Mouse (Mus musculus) heart, embryonic 10.5 days (tissue): Measurements from ENCODE around the gene D430042O09Rik. TPM values are rescaled to one million over a fixed set of nuclear protein-coding genes. Genes with fewer than 3 reads are reported as not detected.

ENCODE experiments used
- DNase-seq: peaks from one replicate; pipeline ENCODE4 v3.0.0-alpha.2; 2017; ENCODE audit warnings: low spot score
- H3K27ac ChIP-seq: fragments of 300-500 bp; sonication (generic); 2 replicates; pipeline ENCODE4 v1.5.1; 2016; ENCODE audit warnings: mild to moderate bottlenecking
- H3K27me3 ChIP-seq: fragments of 300-500 bp; sonication (generic); 2 replicates; pipeline ENCODE4 v1.6.1; 2016; ENCODE audit warnings: mild to moderate bottlenecking; ENCODE audit not compliant: poor library complexity, insufficient read depth, severe bottlenecking
- H3K36me3 ChIP-seq: fragments of 300-500 bp; sonication (generic); 2 replicates; pipeline ENCODE4 v1.6.1; 2016; ENCODE audit warnings: mild to moderate bottlenecking, moderate library complexity
- H3K4me1 ChIP-seq: fragments of 300-500 bp; sonication (generic); 2 replicates; pipeline ENCODE4 v1.6.1; 2016; ENCODE audit warnings: mild to moderate bottlenecking
- H3K4me3 ChIP-seq: fragments of 300-500 bp; sonication (generic); 2 replicates; pipeline ENCODE4 v1.5.1; 2016; ENCODE audit warnings: mild to moderate bottlenecking, moderate library complexity
- H3K9me3 ChIP-seq: fragments of 300-500 bp; sonication (generic); 2 replicates; pipeline ENCODE4 v1.6.1; 2016; ENCODE audit warnings: mild to moderate bottlenecking, moderate library complexity
- WGBS: fragments of 180-500 bp; shearing (Covaris S2); methylation state at CpG from one replicate; pipeline ENCODE4 v1.1.7; 2016; 5-methylcytosine and 5-hydroxymethylcytosine counted together
- polyA plus RNA-seq: library from polyadenylated mRNA; unstranded; fragments of >200 nt; fragmentation: Nextera tagmentation; extraction: Ambion mirVana; gene quantifications from 2 replicates; pipeline ENCODE4 v1.2.1, GENCODE M21; 2016

The D430042O09Rik gene
- polyA plus RNA-seq, 1 experiment from 2014 or later = 9.2 TPM

DNA sequence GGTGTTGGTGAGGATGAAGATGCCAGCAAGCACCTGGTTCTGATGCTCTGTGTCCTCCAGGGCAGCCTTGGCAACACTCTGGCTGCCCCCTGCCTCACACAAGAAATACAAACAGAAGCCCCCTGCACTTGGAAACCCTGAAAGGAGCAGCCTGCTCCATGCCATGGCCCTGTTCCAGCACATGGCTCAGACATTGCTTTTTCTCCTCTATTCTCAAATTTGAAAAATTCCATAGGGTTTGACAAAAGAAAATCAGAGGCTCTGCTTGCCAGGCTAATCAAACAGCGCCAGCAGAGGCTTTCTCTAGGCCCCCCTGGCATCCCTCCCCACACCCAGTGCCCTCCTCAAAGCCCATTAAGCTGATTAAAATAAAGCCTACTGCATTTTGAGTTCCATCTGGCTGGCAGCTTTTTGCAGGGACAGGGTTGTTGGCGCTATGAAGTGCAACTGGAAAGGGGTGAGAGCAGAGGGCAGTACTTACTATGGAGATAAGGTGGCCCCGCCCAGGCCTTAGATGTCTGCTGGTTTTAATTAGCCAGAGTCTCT lies 121.5 kb downstream of the D430042O09Rik start:
- H3K4me1 ChIP-seq = peaks cover 71% of the 10 kb centered on the region

DNA sequence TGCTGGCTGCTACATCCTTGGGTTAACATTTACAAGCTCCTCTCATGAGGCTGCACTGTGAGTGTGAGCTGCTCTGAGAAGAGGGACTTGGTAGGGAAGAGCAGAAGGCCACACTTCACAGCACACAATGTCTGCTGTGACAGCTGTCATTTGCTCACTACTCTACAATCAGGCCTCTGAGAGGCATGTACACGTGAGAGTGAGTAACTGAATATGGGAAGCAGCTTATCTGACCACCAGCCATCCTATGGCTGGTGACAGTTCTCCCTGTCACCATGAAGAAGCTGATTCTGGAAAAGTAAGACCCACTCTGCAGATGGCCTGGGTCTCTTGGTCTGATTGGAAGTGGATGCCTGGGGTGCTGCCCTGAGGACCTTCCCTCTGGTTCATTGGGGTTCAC lies 125.1 kb downstream of the D430042O09Rik start:
- H3K27ac ChIP-seq = peak overlapping the region; percentile 38; the same call in 1 of the 2 replicates
- WGBS = 21% methylated on average over 1 of the region's 1 CpGs
- no peak for DNase-seq
- H3K4me3 ChIP-seq = no peak overlapping the region
- peaks cover 9% of the 10 kb centered on the region; the same call in 1 of the 2 replicates for H3K36me3 ChIP-seq
- H3K9me3 ChIP-seq = no peaks in the 10 kb centered on the region
- H3K4me1 ChIP-seq = peaks cover 51% of the 10 kb centered on the region
- H3K27me3 ChIP-seq = no peaks in the 10 kb centered on the region

More for the DNA sequence above, 121.5 kb downstream of the D430042O09Rik start:
- Histone ChIP-seq H3K27me3 (no peaks in the 10 kb centered on the region), H3K36me3 (0 out of 2 replicates have a peak, but pooled peaks cover 2% of the 10 kb centered on the region), H3K9me3 (no peaks in the 10 kb centered on the region), H3K4me3 (peak overlapping the region; percentile 25), H3K27ac (peak overlapping the region; percentile 79)
- DNase-seq = no peak
- 14% methylated on average over 3 of the region's 3 CpGs for WGBS

DNA sequence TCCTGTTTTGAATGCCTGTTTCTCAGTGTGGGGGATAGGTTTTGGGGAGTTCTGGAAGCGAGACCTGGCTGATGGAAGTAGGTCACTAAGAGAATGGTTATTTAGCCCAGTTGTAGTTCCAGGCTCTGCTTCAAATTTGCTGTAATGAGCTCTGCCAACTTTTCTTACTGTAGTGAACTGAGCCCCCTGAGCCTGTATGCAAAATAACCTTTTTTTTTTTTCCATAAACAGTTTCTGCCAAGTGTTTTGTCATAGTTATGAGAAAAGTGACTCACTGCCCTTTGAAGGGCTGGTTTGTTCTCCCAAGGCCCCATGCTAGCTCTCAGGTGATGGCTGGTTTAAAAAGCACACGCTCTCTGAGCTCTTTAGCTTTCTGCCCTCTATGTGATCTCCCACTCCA lies 125.8 kb downstream of the D430042O09Rik start:
- WGBS = 94% methylated on average over 2 of the region's 2 CpGs
- no peak for DNase-seq
- Histone ChIP-seq H3K27ac (peak overlapping the region; percentile 38; the same call in 1 of the 2 replicates), H3K4me1 (peaks cover 53% of the 10 kb centered on the region), H3K27me3 (no peaks in the 10 kb centered on the region), H3K4me3 (no peak overlapping the region), H3K36me3 (peaks cover 9% of the 10 kb centered on the region; the same call in 1 of the 2 replicates), H3K9me3 (no peaks in the 10 kb centered on the region)

DNA sequence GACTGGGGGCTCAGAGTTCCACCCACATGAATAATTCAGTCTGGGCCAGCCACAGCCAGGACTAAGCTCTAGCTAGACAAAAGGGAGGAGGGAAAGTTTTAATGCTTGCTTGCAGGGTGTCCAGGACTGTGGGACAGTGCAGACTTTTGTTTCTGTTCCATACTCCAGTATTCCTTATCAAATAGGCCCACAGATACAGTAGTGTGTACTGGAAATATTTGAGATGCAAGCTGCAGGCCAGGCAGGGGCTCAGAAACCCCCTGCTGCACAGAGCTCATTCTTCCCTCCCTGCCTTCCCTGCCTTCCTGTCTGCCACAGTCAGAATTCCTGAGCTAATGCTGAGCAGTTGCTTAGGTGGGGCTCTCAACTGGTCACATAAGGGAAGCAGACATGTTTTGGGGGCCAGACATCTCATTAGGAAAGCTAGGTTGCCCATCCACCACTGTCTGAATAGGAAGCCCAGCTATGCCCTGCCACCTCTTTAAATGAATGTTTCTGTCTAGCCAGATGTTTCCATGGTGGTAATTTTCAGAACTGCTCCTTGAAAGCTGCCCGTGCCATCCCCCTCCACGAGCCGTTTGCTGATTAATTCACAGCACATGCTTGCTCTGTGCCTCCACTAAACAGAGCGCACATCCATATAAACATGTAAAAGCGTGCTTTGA lies 130.5 kb downstream of the D430042O09Rik start:
- H3K36me3 ChIP-seq = peaks cover 15% of the 10 kb centered on the region; the same call in 1 of the 2 replicates
- no peaks in the 10 kb centered on the region for H3K9me3 ChIP-seq
- no peaks in the 10 kb centered on the region for H3K27me3 ChIP-seq
- peak overlapping the region; percentile 37 for H3K27ac ChIP-seq
- H3K4me3 ChIP-seq = no peak overlapping the region
- no peak for DNase-seq
- 72% methylated on average over 5 of the region's 5 CpGs for WGBS
- H3K4me1 ChIP-seq = peaks cover 40% of the 10 kb centered on the region

DNA sequence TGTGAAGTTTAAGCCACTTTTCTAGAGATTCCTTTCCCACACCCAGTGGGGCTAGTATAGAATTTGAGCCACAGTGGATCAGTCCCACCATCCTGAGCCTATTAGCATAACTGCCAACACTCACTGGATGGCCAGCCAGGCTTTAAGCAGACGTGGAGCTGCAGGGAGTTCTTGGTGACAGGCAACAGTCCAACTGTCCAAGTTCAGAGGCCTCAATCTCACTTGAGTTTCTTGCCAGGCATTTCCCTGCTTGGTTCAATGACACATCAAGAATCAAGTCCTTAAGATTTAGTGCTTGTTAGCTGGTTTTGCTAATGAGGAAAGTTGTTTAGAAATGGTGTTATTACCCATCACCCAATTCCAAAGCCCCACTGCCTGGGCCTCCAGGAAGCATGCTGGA lies 137.9 kb downstream of the D430042O09Rik start:
- no peak overlapping the region for H3K4me3 ChIP-seq
- H3K27me3 ChIP-seq = no peaks in the 10 kb centered on the region
- peaks cover 33% of the 10 kb centered on the region for H3K36me3 ChIP-seq
- H3K27ac ChIP-seq = no peak overlapping the region
- no peaks in the 10 kb centered on the region for H3K9me3 ChIP-seq
- peaks cover 36% of the 10 kb centered on the region for H3K4me1 ChIP-seq
- WGBS = 48% methylated on average over 1 of the region's 1 CpGs
- no peak for DNase-seq

DNA sequence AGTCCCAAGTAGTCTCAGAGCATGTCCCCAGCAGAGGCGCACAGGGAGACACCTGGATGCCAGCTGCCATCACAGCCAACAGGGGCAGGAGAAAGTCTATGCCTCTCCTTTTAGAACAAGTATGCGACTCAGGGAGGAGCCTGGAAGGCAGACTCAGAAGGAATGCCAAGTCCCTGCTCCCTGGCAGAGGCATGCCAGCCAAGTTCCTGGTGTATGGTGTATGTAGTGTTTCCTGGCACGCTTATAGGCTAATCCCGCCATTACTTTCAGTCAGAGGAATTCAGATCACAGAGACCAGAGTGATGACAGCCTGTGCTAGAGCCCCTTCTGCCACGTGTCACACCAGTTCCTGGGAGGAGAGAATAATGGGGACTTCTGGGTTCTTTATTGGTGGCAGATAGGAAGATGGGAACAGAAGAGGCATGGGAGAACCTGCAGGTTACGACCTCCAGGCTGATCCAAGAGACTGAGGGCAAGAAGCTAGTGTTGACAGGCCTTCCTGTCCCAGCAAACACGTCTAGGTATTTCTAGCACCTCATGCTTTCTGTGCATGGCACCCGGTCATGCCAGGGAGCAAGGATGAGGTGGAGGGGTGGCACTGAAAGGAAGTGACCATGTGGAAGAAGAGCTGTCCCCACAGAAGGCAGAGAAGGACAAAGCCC lies 139.3 kb downstream of the D430042O09Rik start:
- Histone ChIP-seq H3K9me3 (no peaks in the 10 kb centered on the region), H3K27ac (no peak overlapping the region), H3K4me3 (no peak overlapping the region), H3K4me1 (peaks cover 29% of the 10 kb centered on the region), H3K27me3 (no peaks in the 10 kb centered on the region), H3K36me3 (peaks cover 44% of the 10 kb centered on the region)
- no peak for DNase-seq
- WGBS = 55% methylated on average over 8 of the region's 8 CpGs

DNA sequence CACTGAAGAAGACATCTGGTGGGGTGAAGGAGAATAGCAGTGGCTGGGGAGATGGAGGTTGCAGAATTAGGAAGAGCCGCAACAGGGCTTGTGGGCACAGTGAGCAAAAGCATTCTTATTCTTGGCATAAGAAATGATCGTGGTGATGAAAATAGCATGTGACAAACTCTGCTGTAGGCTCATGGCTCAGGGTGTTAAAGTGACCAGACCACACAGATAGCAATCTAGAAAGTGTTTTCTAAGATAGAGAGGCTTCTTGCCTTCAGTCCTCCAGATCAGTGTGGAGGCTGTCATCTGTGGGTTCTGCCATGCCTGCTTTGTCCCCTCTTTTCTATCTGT lies 139.8 kb downstream of the D430042O09Rik start:
- 79% methylated on average over 2 of the region's 2 CpGs for WGBS
- DNase-seq = no peak
- H3K27me3 ChIP-seq = no peaks in the 10 kb centered on the region
- no peak overlapping the region for H3K27ac ChIP-seq
- H3K4me1 ChIP-seq = peaks cover 34% of the 10 kb centered on the region
- peaks cover 44% of the 10 kb centered on the region for H3K36me3 ChIP-seq
- no peak overlapping the region for H3K4me3 ChIP-seq
- no peaks in the 10 kb centered on the region for H3K9me3 ChIP-seq

DNA sequence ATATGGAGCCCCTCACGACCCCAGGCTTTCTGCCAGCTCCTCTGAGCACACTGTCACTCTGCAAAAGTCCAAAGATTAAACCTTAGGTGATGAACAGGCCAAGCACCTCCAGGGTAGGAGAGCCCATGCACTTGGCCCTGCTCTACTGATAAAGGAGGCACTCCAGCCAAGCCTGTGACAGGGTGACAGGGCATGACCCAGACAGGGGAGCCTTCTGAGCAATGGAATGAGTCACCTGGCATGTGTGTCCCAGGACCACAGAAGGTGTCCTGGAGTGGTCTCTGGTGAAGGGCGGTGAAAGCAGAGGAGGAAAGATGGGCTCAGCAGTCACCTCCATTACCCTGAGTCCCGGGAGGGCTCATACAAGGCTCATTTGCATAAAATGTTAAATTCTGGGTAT lies 151.9 kb downstream of the D430042O09Rik start:
- no peaks in the 10 kb centered on the region for H3K27me3 ChIP-seq
- H3K36me3 ChIP-seq = 0 out of 2 replicates have a peak, but pooled peaks cover 3% of the 10 kb centered on the region
- peak overlapping the region; percentile 77; the same call in 1 of the 2 replicates for H3K27ac ChIP-seq
- WGBS = 48% methylated on average over 3 of the region's 3 CpGs
- DNase-seq = no peak
- peaks cover 65% of the 10 kb centered on the region for H3K4me1 ChIP-seq
- H3K9me3 ChIP-seq = no peaks in the 10 kb centered on the region
- H3K4me3 ChIP-seq = no peak overlapping the region

DNA sequence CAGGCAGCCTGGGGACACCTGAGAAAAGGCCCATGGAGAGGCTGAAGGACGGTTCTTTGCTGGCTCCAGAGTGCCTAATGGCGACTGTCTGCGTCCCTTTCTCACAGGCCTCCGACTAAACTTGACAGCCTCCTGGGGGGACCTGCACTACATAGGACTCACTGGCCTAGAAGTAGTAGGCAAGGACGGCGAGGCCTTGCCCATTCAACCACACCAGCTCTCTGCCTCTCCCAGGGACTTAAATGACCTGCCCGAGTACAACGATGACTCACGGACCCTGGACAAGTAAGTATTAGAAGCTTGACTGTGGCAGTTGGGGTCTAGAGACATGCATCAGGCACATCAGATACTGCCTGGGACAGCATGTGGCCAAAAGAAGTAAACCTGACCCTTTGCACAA lies 152.7 kb downstream of the D430042O09Rik start:
- 0 out of 2 replicates have a peak, but pooled peaks cover 5% of the 10 kb centered on the region for H3K36me3 ChIP-seq
- H3K9me3 ChIP-seq = no peaks in the 10 kb centered on the region
- H3K27me3 ChIP-seq = no peaks in the 10 kb centered on the region
- no peak overlapping the region for H3K4me3 ChIP-seq
- no peak for DNase-seq
- peak overlapping the region; percentile 77 for H3K27ac ChIP-seq
- 79% methylated on average over 9 of the region's 9 CpGs for WGBS
- peaks cover 65% of the 10 kb centered on the region for H3K4me1 ChIP-seq

DNA sequence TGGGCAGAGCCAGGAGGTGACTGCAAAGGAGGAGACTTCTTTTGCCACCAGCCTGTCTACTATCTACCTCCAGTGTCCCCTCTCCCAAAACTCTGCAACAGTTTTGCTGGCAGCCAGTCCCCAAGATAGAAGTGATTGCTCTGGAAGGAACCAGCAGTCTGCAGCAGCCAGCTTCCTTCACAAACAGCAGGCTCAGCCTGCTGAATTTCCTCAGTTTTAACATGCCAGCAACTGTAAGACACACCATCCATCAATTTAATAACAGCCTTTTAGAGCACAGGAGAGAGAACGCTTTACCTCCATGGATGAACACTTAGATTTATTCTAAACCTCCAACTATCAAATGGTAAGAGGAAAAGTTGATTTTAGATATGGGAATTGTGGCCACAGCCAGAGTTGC lies 156.3 kb downstream of the D430042O09Rik start:
- H3K27ac ChIP-seq = 0 out of 2 replicates have a peak overlapping the region, but pooled peaks have one; percentile 49
- 67% methylated on average over 1 of the region's 1 CpGs for WGBS
- H3K36me3 ChIP-seq = peaks cover 13% of the 10 kb centered on the region; the same call in 1 of the 2 replicates
- peaks cover 57% of the 10 kb centered on the region for H3K4me1 ChIP-seq
- H3K9me3 ChIP-seq = no peaks in the 10 kb centered on the region
- no peak for DNase-seq
- H3K4me3 ChIP-seq = no peak overlapping the region
- no peaks in the 10 kb centered on the region for H3K27me3 ChIP-seq

DNA sequence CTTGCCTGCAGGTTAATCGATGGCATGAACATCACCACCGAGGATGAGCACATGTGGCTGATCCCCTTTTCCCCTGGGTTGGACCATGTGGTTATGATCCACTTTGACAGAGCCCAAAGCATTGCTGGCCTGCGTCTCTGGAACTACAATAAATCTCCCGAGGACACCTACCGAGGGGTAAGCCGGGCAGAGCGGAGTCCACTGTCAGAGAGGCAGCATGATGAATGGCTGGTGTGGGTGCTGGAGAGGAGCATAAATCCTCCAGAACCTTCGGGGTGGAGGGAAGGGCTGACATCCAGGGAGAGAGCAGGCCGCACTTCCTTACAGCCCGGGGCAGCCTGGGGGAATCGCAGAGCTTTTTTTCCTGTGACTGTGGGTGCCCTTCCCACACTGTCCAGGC lies 157.5 kb downstream of the D430042O09Rik start:
- Histone ChIP-seq H3K4me1 (peaks cover 50% of the 10 kb centered on the region), H3K9me3 (no peaks in the 10 kb centered on the region), H3K4me3 (no peak overlapping the region), H3K27me3 (no peaks in the 10 kb centered on the region), H3K27ac (no peak overlapping the region), H3K36me3 (peaks cover 12% of the 10 kb centered on the region; the same call in 1 of the 2 replicates)
- DNase-seq = no peak
- WGBS = 74% methylated on average over 11 of the region's 11 CpGs

DNA sequence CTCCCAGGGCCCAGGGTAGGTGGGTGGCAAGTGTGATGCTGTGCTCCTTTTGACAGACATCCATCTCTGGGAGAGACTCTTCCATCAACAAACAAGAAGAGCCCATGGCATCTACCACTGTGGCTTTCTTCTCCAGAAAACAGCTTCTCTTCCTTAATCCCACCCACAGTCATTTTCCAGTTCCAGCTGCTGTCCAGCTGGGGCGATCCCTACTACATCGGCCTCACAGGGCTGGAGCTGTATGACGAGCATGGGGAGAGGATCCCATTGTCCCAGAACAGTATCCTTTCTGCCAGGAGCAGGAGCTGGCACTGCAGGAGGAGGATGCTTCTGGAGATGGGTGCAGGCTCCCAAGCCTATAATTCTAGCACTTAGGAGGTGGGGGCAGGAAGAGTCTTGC lies 160.9 kb downstream of the D430042O09Rik start:
- no peak overlapping the region for H3K4me3 ChIP-seq
- DNase-seq = no peak
- H3K9me3 ChIP-seq = no peaks in the 10 kb centered on the region
- no peak overlapping the region for H3K27ac ChIP-seq
- 80% methylated on average over 3 of the region's 3 CpGs for WGBS
- H3K36me3 ChIP-seq = peaks cover 12% of the 10 kb centered on the region; the same call in 1 of the 2 replicates
- peaks cover 4% of the 10 kb centered on the region; the same call in 1 of the 2 replicates for H3K27me3 ChIP-seq
- H3K4me1 ChIP-seq = peaks cover 62% of the 10 kb centered on the region
